Mouse (Mus musculus) olfactory bulb, adult 2 months (tissue): ENCODE results near the gene Tnrc6c.

Source experiments
- CTCF ChIP-seq: fragments of 200-500 bp; IDR thresholded peaks from 2 replicates; pipeline ENCODE4 v1.5.1; 2012; ENCODE audit warnings: low read depth, mild to moderate bottlenecking, low read length, moderate library complexity; ENCODE audit not compliant: insufficient read depth
- POLR2A ChIP-seq: fragments of 200-500 bp; IDR thresholded peaks from 2 replicates; pipeline ENCODE4 v1.6.1; 2012; ENCODE audit warnings: mild to moderate bottlenecking, low read depth, low read length, moderate library complexity; ENCODE audit not compliant: insufficient read depth

GRCm38 (mm10) chr11:117738123-117738522 is 84.0 kb downstream of the Tnrc6c start:
- TF ChIP-seq CTCF (no peak), POLR2A (no peak)
